Mouse (Mus musculus): Measurements from ENCODE around the gene Cfap299.
"Not testable (repeated sequence)": the region's sequence is repeated elsewhere in the genome, so short reads cannot be mapped to it uniquely, and the experiment has no call there.

Gene Cfap299

DNA sequence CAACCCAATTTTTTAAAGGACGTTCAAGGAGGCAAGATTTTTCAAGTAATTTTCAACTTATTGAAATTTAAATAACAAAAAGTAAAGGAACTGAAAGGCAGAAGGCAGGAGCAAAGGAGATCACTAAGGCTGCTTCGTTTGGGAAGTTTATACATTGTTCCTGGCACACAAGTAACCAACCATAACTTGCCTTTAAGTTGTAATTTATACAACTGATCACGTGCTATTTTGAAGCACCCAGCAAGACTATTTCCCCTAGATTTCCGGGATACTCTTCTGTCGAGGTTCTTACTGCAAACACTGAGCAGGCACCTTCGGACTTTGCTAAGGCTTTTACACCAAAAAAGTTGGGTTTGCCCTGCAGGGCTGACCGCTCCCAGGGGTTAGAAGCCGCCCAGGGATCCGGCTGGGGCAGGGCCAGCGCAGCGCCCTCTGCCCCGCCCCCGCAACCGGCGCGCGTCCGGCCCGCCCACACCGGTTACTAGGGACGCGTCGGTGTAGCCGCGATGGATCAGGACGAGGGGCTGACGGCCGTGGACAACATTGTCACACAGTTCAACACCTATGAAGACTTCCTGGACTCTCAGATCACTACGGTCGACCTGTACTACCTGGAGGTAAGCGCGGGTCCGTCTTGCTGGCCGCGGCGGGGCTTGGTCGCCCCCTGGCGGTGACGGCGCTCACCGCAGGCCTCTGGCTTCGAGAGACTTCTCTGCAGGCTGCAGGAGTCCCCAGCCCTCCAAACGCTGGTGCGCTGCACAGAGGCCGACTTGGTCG lies at the start of gene Cfap299:
Cfap299 (plus strand) TSS at position 457 of the 777 bp plus-strand sequence.
- DNase-seq = peak; percentile 81

- DNase-seq = no peak
Measured at GRCm38 (mm10) chr5:98281993-98282392, 47.1 kb upstream of the Cfap299 start.

- no peak for DNase-seq
Measured at GRCm38 (mm10) chr5:98283696-98284478, 45.2 kb upstream of the Cfap299 start.

DNA sequence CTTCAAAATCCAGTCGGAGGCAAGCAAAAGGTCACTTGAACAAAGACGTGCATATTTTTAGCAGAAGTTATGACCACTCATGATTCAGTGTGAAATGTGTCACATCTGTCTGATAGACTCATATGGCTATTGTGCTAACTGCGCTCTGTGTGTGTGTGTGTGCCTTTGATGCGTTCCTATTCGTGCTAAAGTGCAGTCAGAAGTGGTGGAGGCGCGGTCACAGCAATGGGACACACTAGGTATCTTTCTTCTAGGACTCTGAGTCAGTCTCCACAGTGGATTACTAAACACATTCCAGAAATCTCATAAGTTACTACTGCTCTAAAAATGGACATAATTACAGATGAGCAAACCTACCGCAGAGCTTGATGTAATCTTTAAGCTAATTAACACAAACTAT lies 38.5 kb upstream of the Cfap299 start:
- DNase-seq = no peak

DNA sequence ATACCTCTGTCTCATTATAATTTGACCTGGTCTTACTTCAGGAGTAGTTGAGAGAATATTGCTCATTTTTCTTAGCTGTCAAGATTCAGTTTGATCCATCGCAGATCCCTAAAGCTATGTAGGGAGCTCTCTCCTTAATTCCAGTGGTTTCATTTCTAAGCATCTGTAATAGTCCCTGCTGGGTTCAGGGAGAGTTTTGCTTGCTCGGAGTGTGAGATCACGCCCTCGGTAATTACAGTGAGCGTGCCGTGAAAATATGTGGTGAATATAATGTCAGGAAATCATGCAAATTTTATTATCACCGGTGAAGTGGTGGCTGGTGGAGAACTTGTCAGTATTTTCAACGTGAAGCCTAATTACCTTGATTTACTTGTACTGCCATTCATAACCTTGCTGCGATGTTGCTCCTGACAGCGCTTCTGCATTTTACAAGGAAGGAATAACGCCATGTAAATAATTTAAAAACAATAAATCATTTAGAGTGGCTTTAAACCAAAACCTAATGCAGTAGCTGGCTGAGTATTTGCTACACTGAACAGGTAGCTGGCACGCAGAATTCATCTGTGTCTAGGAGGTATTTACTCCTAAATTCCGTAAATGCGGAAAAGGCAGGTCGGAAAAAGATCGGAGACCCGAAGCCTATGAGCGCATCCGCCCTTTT lies 36.6 kb upstream of the Cfap299 start:
- no peak for DNase-seq

GRCm38 (mm10) chr5:98293049-98293715 lies 35.9 kb upstream of the Cfap299 start:
- DNase-seq = no peak

GRCm38 (mm10) chr5:98300079-98300478 lies 29.0 kb upstream of the Cfap299 start:
- no peak for DNase-seq

DNA sequence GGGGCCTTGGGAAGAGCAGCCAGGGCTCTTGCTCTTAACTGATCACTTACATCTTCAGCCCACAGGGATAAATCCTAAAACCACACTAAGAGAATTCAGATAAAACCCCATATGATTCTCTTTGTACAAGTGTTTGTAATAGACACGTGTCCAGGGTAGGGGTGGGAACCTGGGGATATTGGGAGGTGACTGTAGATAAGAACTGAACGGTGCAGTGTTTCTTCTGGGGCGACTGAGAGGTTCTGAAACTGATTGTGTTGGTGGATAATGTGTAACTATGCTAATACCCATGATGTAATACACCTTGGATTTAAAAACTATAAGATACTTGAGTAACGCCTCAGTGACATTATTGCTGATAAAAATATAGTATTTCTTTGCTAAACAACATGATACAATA lies 23.4 kb upstream of the Cfap299 start:
- no peak for DNase-seq

- DNase-seq = no peak
Measured at GRCm38 (mm10) chr5:98306528-98306927, 22.6 kb upstream of the Cfap299 start.

DNA sequence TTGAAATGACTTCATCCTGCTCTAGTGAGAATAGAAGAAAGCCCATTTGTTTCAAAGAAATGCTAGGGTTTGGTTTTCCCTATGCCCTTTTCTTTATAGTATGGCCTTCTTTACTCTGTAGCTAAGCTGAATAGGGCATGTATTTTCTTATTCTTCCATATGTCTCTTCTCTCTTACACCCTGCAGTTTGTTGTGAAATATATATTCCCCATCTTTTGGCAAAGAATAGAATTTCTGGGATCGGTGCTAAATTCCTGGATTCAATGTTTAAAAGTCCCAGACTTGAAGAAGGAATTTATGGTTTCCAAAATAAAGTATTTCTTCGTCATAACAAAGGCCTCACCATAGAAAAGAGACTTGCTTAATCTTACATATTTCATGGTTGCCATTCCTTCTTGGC lies 2.5 kb upstream of the Cfap299 start:
- no peak for DNase-seq

- DNase-seq = not testable (repeated sequence)
Measured at GRCm38 (mm10) chr5:98343751-98344150, 14.6 kb downstream of the Cfap299 start.

GRCm38 (mm10) chr5:98344581-98344980 lies 15.5 kb downstream of the Cfap299 start:
- DNase-seq = no peak

GRCm38 (mm10) chr5:98346067-98346466 lies 17.0 kb downstream of the Cfap299 start:
- no peak for DNase-seq

- DNase-seq = peak; percentile 47
Measured at GRCm38 (mm10) chr5:98348605-98349004, 19.5 kb downstream of the Cfap299 start.

- DNase-seq = no peak
Measured at GRCm38 (mm10) chr5:98359912-98360311, 30.8 kb downstream of the Cfap299 start.

GRCm38 (mm10) chr5:98360792-98361419 lies 31.8 kb downstream of the Cfap299 start:
- DNase-seq = no peak

GRCm38 (mm10) chr5:98363428-98363827 lies 34.3 kb downstream of the Cfap299 start:
- DNase-seq = no peak

DNA sequence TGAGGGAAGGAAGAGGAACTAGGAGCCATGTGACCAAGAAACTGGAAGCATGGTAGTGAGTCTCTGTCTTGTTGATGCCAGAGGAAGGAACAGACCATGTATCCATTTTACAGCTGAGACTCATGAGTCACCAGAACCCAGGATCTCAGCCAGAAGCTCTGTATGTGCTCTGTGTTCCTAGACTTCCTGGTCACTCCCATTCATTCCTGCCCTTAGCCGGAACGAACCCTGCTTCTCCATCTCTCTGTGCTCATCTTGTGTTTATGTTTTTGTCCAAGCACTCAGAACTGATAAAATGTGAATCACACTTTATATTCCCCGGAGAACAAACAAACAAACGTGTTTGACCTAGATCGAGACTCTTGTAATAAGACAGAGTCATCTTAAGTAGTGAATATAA lies 36.2 kb downstream of the Cfap299 start:
- no peak for DNase-seq

GRCm38 (mm10) chr5:98368822-98369221 lies 39.7 kb downstream of the Cfap299 start:
- no peak for DNase-seq

DNA sequence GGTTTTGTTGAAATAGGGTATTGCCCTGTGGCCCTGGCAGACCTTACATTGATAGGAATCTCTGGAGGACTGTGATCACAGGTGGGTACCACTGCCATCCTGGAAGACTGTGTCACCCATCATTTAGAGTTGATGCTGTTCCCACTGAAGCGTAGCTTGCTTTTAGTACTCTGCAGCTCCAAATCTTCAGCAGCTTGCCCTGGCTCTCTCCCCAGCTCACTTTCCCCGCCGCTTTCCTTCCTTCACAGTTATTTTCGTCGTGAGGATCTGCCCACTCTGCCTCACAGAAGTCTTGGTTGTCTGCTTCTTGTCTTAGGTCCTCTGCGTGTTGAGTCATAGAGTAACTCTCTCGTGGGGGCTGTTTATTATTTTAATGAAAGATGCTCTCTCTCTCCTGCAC lies 40.3 kb downstream of the Cfap299 start:
- DNase-seq = no peak

GRCm38 (mm10) chr5:98376058-98376798 lies 47.1 kb downstream of the Cfap299 start:
- no peak for DNase-seq

DNA sequence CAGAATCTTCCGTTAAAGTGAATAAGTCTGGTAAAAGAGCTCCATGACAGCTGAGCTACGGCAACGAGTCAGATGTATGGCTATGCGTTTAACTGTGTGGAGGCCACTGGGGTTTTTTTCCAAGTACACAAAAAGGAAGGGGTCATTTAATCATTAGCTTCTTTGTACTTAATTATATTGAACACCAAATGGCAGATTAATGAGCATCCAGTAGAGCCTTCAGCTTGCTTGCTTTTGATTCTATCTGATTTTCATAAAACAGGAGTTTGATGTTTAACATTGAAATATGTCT lies 47.6 kb downstream of the Cfap299 start:
- no peak for DNase-seq
